In genomic region chr6:29526281-29527251, GRCm38 (mm10) we compare ENCODE assay signal across 8 mouse cellular contexts. TPM values are rescaled to one million over a fixed set of nuclear protein-coding genes. Genes with fewer than 3 reads are reported as not detected.
DNase-seq lines count a peak whose midpoint lies in the region; ATAC-seq and TF ChIP-seq lines count a peak whose summit lies in the region.

Gene Irf5, plus strand, starts transcription at chr6:29526625.

- peaks cover 30% of the 10 kb centered on the region for H3K4me1 ChIP-seq in kidney, embryonic 14.5 days (ENCODE audit: control insufficient read depth, insufficient read depth, low read length)
- peaks cover 35% of the 10 kb centered on the region for H3K4me1 ChIP-seq in heart, embryonic 11.5 days (ENCODE audit: control insufficient read depth, insufficient read depth, low read length)
- H3K4me1 ChIP-seq in midbrain, postnatal 0 days (ENCODE audit: insufficient read depth, low read length): 0 out of 2 replicates have a peak, but pooled peaks cover 8% of the 10 kb centered on the region

- H3K4me2 ChIP-seq in kidney, embryonic 14.5 days (replicated peaks; ENCODE audit: low read depth, low read length): peak within 1 kb of the TSS; percentile 100
- H3K4me2 ChIP-seq in heart, embryonic 11.5 days: peak within 1 kb of the TSS; percentile 97
- peak within 1 kb of the TSS; percentile 97 for H3K4me2 ChIP-seq in midbrain, postnatal 0 days (ENCODE audit: low read depth, low read length, poor library complexity, severe bottlenecking)

- peak within 1 kb of the TSS; percentile 56 for H3K4me3 ChIP-seq in kidney, embryonic 14.5 days (ENCODE audit: low read length)
- H3K4me3 ChIP-seq in heart, embryonic 11.5 days (ENCODE audit: low read depth, low read length): peak within 1 kb of the TSS; percentile 70
- peak within 1 kb of the TSS; percentile 47 for H3K4me3 ChIP-seq in midbrain, postnatal 0 days (ENCODE audit: low read depth, low read length)

- under 1% methylated on average over 72 of the region's 96 CpGs for WGBS in kidney, embryonic 14.5 days
- WGBS in heart, embryonic 11.5 days (ENCODE audit: insufficient replicate concordance): under 1% methylated on average over 95 of the region's 96 CpGs
- 1% methylated on average over 87 of the region's 96 CpGs for whole genome bisulfite sequencing in large intestine, adult 2 months
- WGBS in midbrain, postnatal 0 days: under 1% methylated on average over 47 of the region's 96 CpGs

- intact Hi-C loops in left cerebral cortex, postnatal 36 days (cut with DNase I): loop anchor here (10.0 kb wide), 1 partner anchor 118 kb away; no protein-coding TSS in a partner anchor

- no peak within 1 kb of the TSS for H3K27ac ChIP-seq in kidney, embryonic 14.5 days (ENCODE audit: low read depth, low read length)
- H3K27ac ChIP-seq in heart, embryonic 11.5 days (ENCODE audit: low read depth, low read length): no peak within 1 kb of the TSS
- H3K27ac ChIP-seq in midbrain, postnatal 0 days (ENCODE audit: low read depth, low read length): no peak within 1 kb of the TSS

- peak; percentile 48; the same call in 1 of the 2 replicates for ATAC-seq in kidney, embryonic 14.5 days (ENCODE audit: low FRiP score, low TSS enrichment)
- ATAC-seq in activated CD4-positive, CD25-positive, alpha-beta regulatory T cell, adult 4 months: peak; percentile 50
- ATAC-seq in heart, embryonic 11.5 days (replicated peaks; ENCODE audit: insufficient number of reproducible peaks, low FRiP score, low TSS enrichment): peak; percentile 36; the same call in 1 of the 2 replicates
- ATAC-seq in midbrain, postnatal 0 days (ENCODE audit: low FRiP score): no peak; the same call in 1 of the 2 replicates

- no peak for TF ChIP-seq CTCF in midbrain, postnatal 0 days (IDR thresholded peaks at IDR 0.05)

- no peaks in the 10 kb centered on the region for H3K36me3 ChIP-seq in kidney, embryonic 14.5 days (ENCODE audit: control insufficient read depth, insufficient read depth, low read length)
- no peaks in the 10 kb centered on the region for H3K36me3 ChIP-seq in heart, embryonic 11.5 days (ENCODE audit: control insufficient read depth, insufficient read depth, low read length)
- no peaks in the 10 kb centered on the region for H3K36me3 ChIP-seq in midbrain, postnatal 0 days (ENCODE audit: insufficient read depth, low read length)

- DNase-seq in kidney, postnatal 14 days: no peak
- DNase-seq in large intestine, adult 2 months (ENCODE audit: low read depth, low spot score): no peak
- no peak for DNase-seq in midbrain, postnatal 0 days (ENCODE audit: low spot score)
- DNase-seq in layer of hippocampus, postnatal 36 days: no peak
- no peak for DNase-seq in left cerebral cortex, postnatal 36 days (ENCODE audit: low spot score in 2 of 2)

- peaks cover 31% of the 10 kb centered on the region for H3K27me3 ChIP-seq in kidney, embryonic 14.5 days (ENCODE audit: control insufficient read depth, insufficient read depth, low read length)
- H3K27me3 ChIP-seq in heart, embryonic 11.5 days (ENCODE audit: control insufficient read depth, insufficient read depth, low read length): peaks cover 18% of the 10 kb centered on the region
- H3K27me3 ChIP-seq in midbrain, postnatal 0 days (ENCODE audit: insufficient read depth, low read length): peaks cover 39% of the 10 kb centered on the region

- no peaks in the 10 kb centered on the region for H3K9me3 ChIP-seq in kidney, embryonic 14.5 days (ENCODE audit: control insufficient read depth, low read length)
- no peaks in the 10 kb centered on the region for H3K9me3 ChIP-seq in heart, embryonic 11.5 days (replicated peaks; ENCODE audit: control insufficient read depth, low read length)
- no peaks in the 10 kb centered on the region for H3K9me3 ChIP-seq in midbrain, postnatal 0 days (ENCODE audit: low read length)

- peak within 1 kb of the TSS; percentile 65 for H3K9ac ChIP-seq in kidney, embryonic 14.5 days (ENCODE audit: low read depth, low read length)
- peak within 1 kb of the TSS; percentile 62 for H3K9ac ChIP-seq in heart, embryonic 11.5 days (ENCODE audit: low read depth, low read length)
- H3K9ac ChIP-seq in midbrain, postnatal 0 days (replicated peaks; ENCODE audit: low read length, poor library complexity, severe bottlenecking): peak within 1 kb of the TSS; percentile 48

RNA-seq across cellular contexts. Expression of gene Irf5, which starts in this region (rescaled TPM):
- polyA plus RNA-seq in kidney, embryonic 14.5 days (2014; fragmentation: Nextera tagmentation; extraction: Ambion mirVana): 4.5 and 5.0 TPM in 2 replicates
- 10 to 100 TPM; 18.5 to 22.0 TPM for polyA plus RNA-seq in activated CD4-positive, CD25-positive, alpha-beta regulatory T cell, adult 4 months (2017; shearing (Covaris generic))
- 11.6 and 14.8 TPM in 2 replicates for polyA plus RNA-seq in heart, embryonic 11.5 days (2014; fragmentation: Nextera tagmentation; extraction: Ambion mirVana)
- 18.5 and 20.4 TPM in 2 replicates for polyA plus RNA-seq in large intestine, adult 2 months (2012; rRNA removed)
- total RNA-seq in midbrain, postnatal 0 days (2014; rRNA removed): 3.2 and 3.5 TPM in 2 replicates
- 1.7 and 2.0 TPM in 2 replicates for polyA plus RNA-seq in midbrain, postnatal 0 days (2015; fragmentation: Nextera tagmentation; extraction: Ambion mirVana)
- 1 to 10 TPM; 4.5 to 4.8 TPM for total RNA-seq in layer of hippocampus, postnatal 36 days (2021)
- total RNA-seq in left cerebral cortex, postnatal 36 days (2021): 1 to 10 TPM; 4.4 to 4.7 TPM
